Mouse (Mus musculus) kidney, embryonic 14.5 days (tissue): Measurements from ENCODE around the gene Thpo. TPM values are rescaled to one million over a fixed set of nuclear protein-coding genes. Genes with fewer than 3 reads are reported as not detected.

Experiments used
- ATAC-seq: fragments of 200-750 bp; cut with Nextera tagmentation; 2 replicates; pipeline ENCODE4 v1.8.0; 2017; ENCODE audit warnings: moderate number of reproducible peaks, mild to moderate bottlenecking, moderate TSS enrichment, moderate library complexity; ENCODE audit not compliant: low FRiP score, low TSS enrichment
- H3K27ac ChIP-seq: fragments of 300-500 bp; sonication (generic); 2 replicates; pipeline ENCODE4 v1.5.1; 2014; ENCODE audit warnings: low read depth, mild to moderate bottlenecking, low read length, moderate library complexity, mixed read lengths
- H3K27me3 ChIP-seq: fragments of 300-500 bp; sonication (generic); 2 replicates; pipeline ENCODE4 v1.6.1; 2014; ENCODE audit warnings: mild to moderate bottlenecking, low read length; ENCODE audit not compliant: control insufficient read depth, insufficient read depth
- H3K36me3 ChIP-seq: fragments of 300-500 bp; sonication (generic); 2 replicates; pipeline ENCODE4 v1.6.1; 2014; ENCODE audit warnings: low read length, mixed read lengths; ENCODE audit not compliant: control insufficient read depth, insufficient read depth
- H3K4me1 ChIP-seq: fragments of 300-500 bp; sonication (generic); 2 replicates; pipeline ENCODE4 v1.6.1; 2014; ENCODE audit warnings: low read length, mixed read lengths; ENCODE audit not compliant: control insufficient read depth, insufficient read depth
- H3K4me2 ChIP-seq: fragments of 300-500 bp; sonication (generic); replicated peaks from 2 replicates; pipeline ENCODE4 v1.6.1; 2014; ENCODE audit warnings: low read depth, mild to moderate bottlenecking, low read length
- H3K4me3 ChIP-seq: fragments of 300-500 bp; sonication (generic); 2 replicates; pipeline ENCODE4 v1.5.1; 2014; ENCODE audit warnings: mild to moderate bottlenecking, low read length
- H3K9ac ChIP-seq: fragments of 300-500 bp; sonication (generic); 2 replicates; pipeline ENCODE4 v1.6.1; 2014; ENCODE audit warnings: low read depth, mild to moderate bottlenecking, low read length, moderate library complexity
- H3K9me3 ChIP-seq: fragments of 300-500 bp; sonication (generic); 2 replicates; pipeline ENCODE4 v1.6.1; 2016; ENCODE audit warnings: low read length; ENCODE audit not compliant: control insufficient read depth
- WGBS: fragments of 180-500 bp; shearing (Covaris S2); extraction: QIAGEN DNeasy Blood & Tissue Kit; methylation state at CpG from one replicate; pipeline ENCODE4 v1.1.7; 2014; 5-methylcytosine and 5-hydroxymethylcytosine counted together
- polyA plus RNA-seq: library from polyadenylated mRNA; unstranded; fragments of >200 nt; fragmentation: Nextera tagmentation; extraction: Ambion mirVana; gene quantifications from 2 replicates; pipeline ENCODE4 v1.2.1, GENCODE M21; 2014

Thpo gene
- polyA plus RNA-seq, 1 experiment from 2014 or later, result 1.2 TPM

DNA sequence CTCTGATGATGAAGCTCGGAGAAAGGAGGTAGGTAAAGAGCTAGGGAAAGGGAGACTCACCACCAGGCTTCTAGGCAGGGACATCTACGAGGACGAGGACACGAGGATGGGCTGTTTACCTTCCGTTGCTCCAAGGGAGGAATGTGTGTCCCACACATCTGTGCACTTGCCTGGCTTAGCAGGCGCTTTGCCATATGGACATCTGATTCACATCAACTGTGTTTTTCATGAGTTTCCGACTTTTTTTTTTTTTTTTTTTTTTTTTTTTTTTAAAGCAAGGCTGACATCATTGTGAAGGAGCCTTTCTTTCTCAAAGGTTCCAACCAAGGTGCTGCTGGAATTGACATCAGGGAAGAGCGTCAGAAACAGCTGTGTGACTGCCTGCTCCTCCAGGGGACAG, 16.2 kb upstream of the Thpo start:
- no peaks in the 10 kb centered on the region for H3K36me3 ChIP-seq
- no peaks in the 10 kb centered on the region for H3K27me3 ChIP-seq
- ATAC-seq, result no peak
- H3K4me1 ChIP-seq, result no peaks in the 10 kb centered on the region
- WGBS, result 60% methylated on average over 8 of the region's 8 CpGs
- H3K4me2 ChIP-seq, result no peak overlapping the region
- no peaks in the 10 kb centered on the region for H3K9me3 ChIP-seq
- H3K9ac ChIP-seq, result no peak overlapping the region
- no peak overlapping the region for H3K27ac ChIP-seq
- H3K4me3 ChIP-seq, result no peak overlapping the region

DNA sequence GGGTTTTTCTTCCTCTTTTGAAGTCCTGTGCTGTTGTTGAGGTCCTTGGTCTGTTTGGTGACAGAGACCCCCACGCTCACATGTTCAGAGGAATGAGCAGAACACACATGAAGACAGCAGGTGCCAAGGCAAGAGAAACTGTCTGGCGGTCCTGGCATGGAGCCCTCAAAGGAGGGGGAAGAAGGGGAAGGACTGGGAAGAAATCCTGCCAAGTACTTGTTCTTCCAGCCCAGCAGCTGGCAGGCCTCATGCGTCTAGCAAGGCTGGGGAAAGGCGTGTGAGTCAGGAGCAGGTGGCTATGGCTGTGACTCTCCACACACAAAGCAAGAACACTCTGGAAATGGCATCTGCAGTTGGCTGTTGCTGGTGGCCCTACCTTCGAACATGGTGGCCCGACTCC, 12.3 kb upstream of the Thpo start:
- Histone ChIP-seq H3K9ac (no peak overlapping the region), H3K27me3 (no peaks in the 10 kb centered on the region), H3K4me3 (no peak overlapping the region), H3K4me1 (no peaks in the 10 kb centered on the region), H3K27ac (no peak overlapping the region), H3K4me2 (no peak overlapping the region), H3K9me3 (no peaks in the 10 kb centered on the region), H3K36me3 (no peaks in the 10 kb centered on the region)
- ATAC-seq, result no peak
- WGBS, result 71% methylated on average over 6 of the region's 6 CpGs

DNA sequence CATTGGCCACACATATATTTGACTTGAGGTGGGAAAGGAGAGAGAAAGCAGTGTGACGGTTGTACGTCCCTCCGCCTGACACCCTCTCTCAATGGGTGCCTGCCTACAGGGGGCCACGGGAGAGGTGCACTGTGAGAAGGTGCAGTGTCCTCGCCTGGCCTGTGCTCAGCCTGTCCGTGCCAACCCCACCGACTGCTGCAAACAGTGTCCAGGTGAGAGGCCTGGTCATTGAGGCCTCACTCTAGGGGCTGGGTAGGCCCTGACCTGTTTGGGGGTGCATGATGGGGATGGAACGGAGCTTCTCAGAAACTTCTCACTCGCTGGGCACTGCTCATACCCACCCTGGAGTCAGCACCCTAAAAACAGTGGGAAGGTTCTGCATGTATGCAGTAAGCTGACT, 5.5 kb upstream of the Thpo start:
- no peak overlapping the region for H3K9ac ChIP-seq
- no peaks in the 10 kb centered on the region for H3K9me3 ChIP-seq
- no peak overlapping the region for H3K27ac ChIP-seq
- WGBS, result 94% methylated on average over 9 of the region's 9 CpGs
- no peaks in the 10 kb centered on the region for H3K36me3 ChIP-seq
- H3K4me2 ChIP-seq, result no peak overlapping the region
- no peaks in the 10 kb centered on the region for H3K4me1 ChIP-seq
- H3K27me3 ChIP-seq, result peaks cover 9% of the 10 kb centered on the region
- H3K4me3 ChIP-seq, result no peak overlapping the region
- no peak for ATAC-seq

DNA sequence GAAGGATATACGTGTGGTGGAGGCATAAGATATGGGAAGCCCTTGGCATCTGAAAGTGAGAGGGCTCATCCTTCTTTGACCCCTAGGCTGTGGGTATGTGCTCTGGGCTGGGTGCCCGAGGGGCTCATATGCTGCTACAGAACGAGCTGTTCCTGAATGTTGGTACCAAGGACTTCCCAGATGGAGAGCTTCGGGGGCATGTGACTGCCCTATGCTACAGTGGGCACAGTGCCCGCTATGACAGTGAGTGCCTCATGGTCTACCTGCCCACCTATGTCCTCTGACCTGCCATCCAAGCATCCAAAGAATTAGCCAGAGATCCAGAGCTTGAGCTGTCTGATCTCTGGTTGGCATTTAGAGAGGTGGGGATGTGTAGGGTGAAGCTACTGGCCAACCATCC, 2.5 kb upstream of the Thpo start:
- Histone ChIP-seq H3K9ac (no peak overlapping the region), H3K9me3 (no peaks in the 10 kb centered on the region), H3K36me3 (no peaks in the 10 kb centered on the region), H3K27me3 (peaks cover 21% of the 10 kb centered on the region), H3K4me3 (no peak overlapping the region), H3K27ac (no peak overlapping the region), H3K4me2 (no peak overlapping the region), H3K4me1 (peaks cover 16% of the 10 kb centered on the region; the same call in 1 of the 2 replicates)
- no peak for ATAC-seq
- WGBS, result 85% methylated on average over 5 of the region's 5 CpGs

DNA sequence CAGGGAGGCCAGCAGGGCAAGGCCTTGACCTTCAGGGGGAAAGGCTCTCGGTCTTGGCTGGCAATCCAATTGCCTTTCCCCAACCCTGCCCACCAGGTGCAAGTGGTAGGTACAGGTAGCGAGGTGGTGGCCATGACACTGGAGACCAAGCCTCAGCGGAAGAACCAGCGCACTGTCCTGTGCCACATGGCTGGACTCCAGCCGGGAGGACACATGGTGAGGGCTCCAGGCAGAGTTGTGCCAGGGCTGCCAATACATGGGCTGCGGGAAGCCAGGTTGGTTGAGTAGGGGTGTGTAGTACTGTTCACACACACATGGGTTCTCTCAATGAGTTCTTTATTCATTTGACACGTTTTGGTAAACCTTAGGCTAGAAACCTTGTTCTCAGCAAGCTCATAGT, 1.9 kb upstream of the Thpo start:
- peaks cover 21% of the 10 kb centered on the region for H3K27me3 ChIP-seq
- WGBS, result 85% methylated on average over 7 of the region's 7 CpGs
- H3K36me3 ChIP-seq, result no peaks in the 10 kb centered on the region
- H3K27ac ChIP-seq, result no peak overlapping the region
- no peaks in the 10 kb centered on the region for H3K9me3 ChIP-seq
- peaks cover 16% of the 10 kb centered on the region; the same call in 1 of the 2 replicates for H3K4me1 ChIP-seq
- H3K9ac ChIP-seq, result no peak overlapping the region
- no peak for ATAC-seq
- H3K4me2 ChIP-seq, result no peak overlapping the region
- no peak overlapping the region for H3K4me3 ChIP-seq

DNA sequence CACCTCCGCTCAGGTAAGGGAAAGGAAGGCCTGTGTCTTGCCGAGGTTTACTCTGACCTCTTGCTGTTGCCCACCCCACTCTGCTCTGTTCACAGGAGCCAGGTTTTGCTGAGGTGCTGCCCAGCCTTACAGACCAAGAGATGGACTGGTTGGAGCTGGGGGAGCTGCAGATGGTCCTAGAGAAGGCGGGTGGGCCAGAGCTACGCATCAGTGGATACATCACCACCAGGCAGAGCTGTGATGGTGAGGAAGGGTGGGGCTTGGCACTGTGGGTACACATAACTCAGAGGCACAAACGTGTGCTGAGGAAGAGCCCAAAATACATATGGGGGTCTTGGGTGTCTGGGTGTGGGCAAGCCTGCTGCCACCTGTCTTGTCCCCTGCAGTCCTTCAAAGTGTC, 1.3 kb upstream of the Thpo start:
- H3K4me3 ChIP-seq, result no peak overlapping the region
- no peak overlapping the region for H3K9ac ChIP-seq
- H3K9me3 ChIP-seq, result no peaks in the 10 kb centered on the region
- peaks cover 16% of the 10 kb centered on the region; the same call in 1 of the 2 replicates for H3K4me1 ChIP-seq
- ATAC-seq, result no peak
- no peak overlapping the region for H3K27ac ChIP-seq
- no peak overlapping the region for H3K4me2 ChIP-seq
- 69% methylated on average over 5 of the region's 5 CpGs for WGBS
- H3K27me3 ChIP-seq, result peaks cover 21% of the 10 kb centered on the region
- no peaks in the 10 kb centered on the region for H3K36me3 ChIP-seq

DNA sequence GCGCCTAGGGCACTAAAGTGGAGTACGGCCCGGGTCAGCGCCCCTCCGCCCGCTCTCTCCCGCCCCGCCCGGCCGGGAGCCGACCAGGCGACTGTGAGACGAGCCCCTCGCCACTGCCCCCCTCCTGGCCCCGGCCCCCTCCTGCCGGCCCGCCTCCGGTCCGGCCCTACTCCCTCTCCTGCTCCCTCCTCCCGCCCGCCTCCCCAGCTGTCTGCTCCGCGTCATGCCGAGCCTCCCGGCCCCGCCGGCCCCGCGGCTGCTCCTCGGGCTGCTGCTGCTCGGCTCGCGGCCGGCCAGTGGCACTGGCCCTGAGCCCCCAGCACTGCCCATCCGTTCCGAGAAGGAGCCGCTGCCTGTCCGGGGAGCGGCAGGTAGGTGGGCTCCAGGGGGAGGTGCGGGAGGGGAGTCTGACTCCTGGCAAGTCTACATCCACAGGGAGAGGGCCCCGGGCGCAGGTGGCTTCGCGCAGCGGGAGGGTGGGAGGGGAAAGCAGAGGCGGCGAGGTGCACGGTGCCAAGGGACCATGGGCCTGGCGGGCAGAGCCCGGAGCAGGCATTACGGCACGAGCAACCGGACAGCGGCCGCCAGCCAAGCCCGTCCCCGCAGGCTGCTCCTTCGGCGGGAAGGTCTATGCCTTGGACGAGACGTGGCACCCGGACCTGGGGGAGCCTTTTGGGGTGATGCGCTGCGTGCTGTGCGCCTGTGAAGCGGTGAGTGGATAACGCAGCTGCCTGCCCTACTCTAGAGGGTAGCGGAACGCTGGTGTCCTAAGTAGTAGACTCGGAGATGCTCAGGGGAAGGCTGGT, 1.2 kb downstream of the Thpo start, which contains the start of gene Chrd:
Gene Chrd (plus strand): TSS at position 203 of the 806 bp plus-strand sequence.
- under 1% methylated on average over 64 of the region's 70 CpGs for WGBS
- Histone ChIP-seq H3K4me1 (peaks cover 16% of the 10 kb centered on the region; the same call in 1 of the 2 replicates), H3K4me3 (peak within 1 kb of the TSS; percentile 69), H3K36me3 (no peaks in the 10 kb centered on the region), H3K4me2 (peak within 1 kb of the TSS; percentile 99), H3K9me3 (no peaks in the 10 kb centered on the region), H3K9ac (peak within 1 kb of the TSS; percentile 77), H3K27me3 (peaks cover 21% of the 10 kb centered on the region), H3K27ac (peak within 1 kb of the TSS; percentile 65; the same call in 1 of the 2 replicates)
- ATAC-seq, result peak; percentile 90

DNA sequence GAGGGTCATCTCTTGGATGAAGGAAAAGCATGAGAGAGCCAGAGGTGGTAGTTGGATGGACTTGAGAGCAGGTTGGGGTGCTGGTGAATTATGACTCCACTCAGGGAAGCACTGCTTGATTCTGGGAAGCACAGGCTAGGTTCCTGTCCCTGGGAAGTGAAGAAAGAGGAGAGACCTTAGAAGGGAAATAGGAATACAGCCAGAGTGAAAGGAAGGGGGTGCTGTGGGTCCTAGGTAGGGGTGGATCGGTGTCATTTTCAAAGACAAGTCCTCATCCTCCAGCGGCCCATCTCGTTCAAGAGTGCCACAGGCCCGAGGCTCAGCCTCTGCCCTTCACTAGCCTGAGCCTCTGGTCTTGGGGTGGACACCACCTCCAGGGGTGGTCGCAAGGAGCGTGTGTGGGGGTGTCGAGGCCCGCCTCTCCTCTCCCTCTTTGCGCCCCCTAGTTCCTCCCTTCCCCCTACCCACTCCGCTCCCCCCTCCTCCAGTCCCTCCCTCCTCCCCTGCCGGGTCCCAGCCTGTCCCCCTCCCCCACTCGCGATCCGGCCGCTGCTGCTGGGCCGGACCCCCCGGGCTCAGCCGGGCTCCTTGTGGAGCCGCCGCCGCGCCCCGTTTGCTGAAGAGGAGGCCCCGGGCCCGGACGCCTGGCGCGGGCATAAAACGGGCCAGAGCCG, 1.9 kb downstream of the Thpo start:
- H3K9ac ChIP-seq, result peak overlapping the region; percentile 77
- no peaks in the 10 kb centered on the region for H3K36me3 ChIP-seq
- ATAC-seq, result peak; percentile 58
- WGBS, result under 1% methylated on average over 25 of the region's 30 CpGs
- peaks cover 16% of the 10 kb centered on the region; the same call in 1 of the 2 replicates for H3K4me1 ChIP-seq
- H3K9me3 ChIP-seq, result no peaks in the 10 kb centered on the region
- peaks cover 21% of the 10 kb centered on the region for H3K27me3 ChIP-seq
- H3K4me2 ChIP-seq, result peak overlapping the region; percentile 99
- peak overlapping the region; percentile 65; the same call in 1 of the 2 replicates for H3K27ac ChIP-seq
- peak overlapping the region; percentile 69 for H3K4me3 ChIP-seq

DNA sequence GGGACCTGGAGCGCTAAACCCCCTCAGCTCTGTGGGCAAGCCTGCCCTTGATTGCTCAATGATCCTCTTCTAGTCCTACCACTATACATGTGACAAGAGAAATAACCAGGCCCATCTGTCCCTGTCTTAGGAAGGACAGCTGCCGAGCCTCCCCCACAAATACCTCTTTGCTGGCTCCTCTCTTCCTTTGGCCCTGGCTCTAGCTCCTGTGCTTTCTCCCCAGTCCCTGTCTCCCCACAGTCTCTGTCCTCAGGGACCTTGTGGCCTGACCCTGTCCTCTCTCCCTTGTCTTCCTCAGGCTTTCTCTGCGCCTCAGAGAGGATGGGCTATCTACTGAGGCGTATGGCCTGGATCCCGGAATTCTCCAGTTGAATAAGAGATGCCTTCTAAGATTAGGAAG, 2.6 kb downstream of the Thpo start:
- no peaks in the 10 kb centered on the region for H3K9me3 ChIP-seq
- H3K4me3 ChIP-seq, result no peak overlapping the region
- no peak overlapping the region for H3K9ac ChIP-seq
- peaks cover 21% of the 10 kb centered on the region for H3K27me3 ChIP-seq
- H3K36me3 ChIP-seq, result no peaks in the 10 kb centered on the region
- 57% methylated on average over 5 of the region's 5 CpGs for WGBS
- ATAC-seq, result no peak
- peaks cover 16% of the 10 kb centered on the region; the same call in 1 of the 2 replicates for H3K4me1 ChIP-seq
- H3K4me2 ChIP-seq, result no peak overlapping the region
- H3K27ac ChIP-seq, result no peak overlapping the region
